Mouse (Mus musculus) forebrain, postnatal 0 days (tissue): Measurements from ENCODE around the gene Nccrp1. TPM values are rescaled to one million over a fixed set of nuclear protein-coding genes. Genes with fewer than 3 reads are reported as not detected.

Source experiments
- ATAC-seq: fragments of 200-750 bp; cut with Nextera tagmentation; 2 replicates; pipeline ENCODE4 v1.8.0; 2017; ENCODE audit warnings: mild to moderate bottlenecking, moderate library complexity
- DNase-seq: peaks from one replicate; pipeline ENCODE4 v3.0.0-alpha.2; 2015
- H3K27ac ChIP-seq: fragments of 300-500 bp; sonication (generic); 2 replicates; pipeline ENCODE4 v1.5.1; 2014; ENCODE audit warnings: low read depth, mild to moderate bottlenecking, antibody characterized with exemption, low read length, moderate library complexity, mixed read lengths
- H3K27me3 ChIP-seq: fragments of 300-500 bp; sonication (generic); 2 replicates; pipeline ENCODE4 v1.6.1; 2014; ENCODE audit warnings: mild to moderate bottlenecking, low read length, mixed read lengths; ENCODE audit not compliant: insufficient read depth
- H3K36me3 ChIP-seq: fragments of 300-500 bp; sonication (generic); 2 replicates; pipeline ENCODE4 v1.6.1; 2014; ENCODE audit warnings: mild to moderate bottlenecking, moderate library complexity; ENCODE audit not compliant: insufficient read depth
- H3K4me1 ChIP-seq: fragments of 300-500 bp; sonication (generic); 2 replicates; pipeline ENCODE4 v1.6.1; 2014; ENCODE audit warnings: antibody characterized with exemption; ENCODE audit not compliant: insufficient read depth
- H3K4me2 ChIP-seq: fragments of 300-500 bp; sonication (generic); 2 replicates; pipeline ENCODE4 v1.6.1; 2014; ENCODE audit warnings: low read depth, mild to moderate bottlenecking, moderate library complexity
- H3K4me3 ChIP-seq: fragments of 300-500 bp; sonication (generic); 2 replicates; pipeline ENCODE4 v1.5.1; 2014; ENCODE audit warnings: low read depth, low read length, mixed read lengths
- H3K9ac ChIP-seq: fragments of 300-500 bp; sonication (generic); 2 replicates; pipeline ENCODE4 v1.6.1; 2014; ENCODE audit warnings: mild to moderate bottlenecking
- H3K9me3 ChIP-seq: fragments of 300-500 bp; sonication (generic); 2 replicates; pipeline ENCODE4 v1.6.1; 2016; ENCODE audit warnings: low read length
- CTCF ChIP-seq: sonication (generic); IDR thresholded peaks from 2 replicates; pipeline ENCODE4 v1.5.1; 2016; ENCODE audit warnings: antibody characterized with exemption, control low read depth, low read depth
- WGBS: fragments of 180-500 bp; shearing (Covaris S2); extraction: QIAGEN DNeasy Blood & Tissue Kit; methylation state at CpG from one replicate; pipeline ENCODE4 v1.1.7; 2014; 5-methylcytosine and 5-hydroxymethylcytosine counted together
- polyA plus RNA-seq: library from polyadenylated mRNA; unstranded; fragments of >200 nt; fragmentation: Nextera tagmentation; extraction: Ambion mirVana; gene quantifications from 2 replicates; pipeline ENCODE4 v1.2.1, GENCODE M21; 2015
- total RNA-seq: library from RNA; depleted of rRNA; stranded (reverse); fragments of >200 nt; gene quantifications from 2 replicates; pipeline ENCODE4 v1.2.3, GENCODE M21; 2014

Gene Nccrp1
- total and polyA plus RNA-seq, 2 experiments from 2014 or later, result 0.10 TPM; not detected in 1

GRCm38 (mm10) chr7:28570291-28570981 lies 23.4 kb upstream of the Nccrp1 start:
- peaks cover 24% of the 10 kb centered on the region for H3K36me3 ChIP-seq
- TF ChIP-seq CTCF, result no peak
- H3K9ac ChIP-seq, result no peak overlapping the region
- 61% methylated on average over 12 of the region's 12 CpGs for WGBS
- no peaks in the 10 kb centered on the region for H3K9me3 ChIP-seq
- no peaks in the 10 kb centered on the region for H3K4me1 ChIP-seq
- H3K4me3 ChIP-seq, result no peak overlapping the region
- H3K27me3 ChIP-seq, result no peaks in the 10 kb centered on the region
- no peak overlapping the region for H3K4me2 ChIP-seq
- H3K27ac ChIP-seq, result no peak overlapping the region
- DNase-seq (no peak), ATAC-seq (no peak)

GRCm38 (mm10) chr7:28568253-28568652 lies 21.2 kb upstream of the Nccrp1 start:
- H3K4me2 ChIP-seq, result no peak overlapping the region
- no peak overlapping the region for H3K27ac ChIP-seq
- ATAC-seq (no peak; the same call in 1 of the 2 replicates), DNase-seq (peak; percentile 59)
- no peak overlapping the region for H3K4me3 ChIP-seq
- H3K27me3 ChIP-seq, result no peaks in the 10 kb centered on the region
- H3K4me1 ChIP-seq, result no peaks in the 10 kb centered on the region
- H3K9ac ChIP-seq, result no peak overlapping the region
- H3K9me3 ChIP-seq, result no peaks in the 10 kb centered on the region
- peaks cover 40% of the 10 kb centered on the region for H3K36me3 ChIP-seq
- TF ChIP-seq CTCF, result peak; percentile 81

- no peak for TF ChIP-seq CTCF
- H3K4me2 ChIP-seq, result no peak overlapping the region
- ATAC-seq (no peak), DNase-seq (no peak)
- 90% methylated on average over 4 of the region's 4 CpGs for WGBS
- no peaks in the 10 kb centered on the region for H3K27me3 ChIP-seq
- no peak overlapping the region for H3K9ac ChIP-seq
- no peak overlapping the region for H3K4me3 ChIP-seq
- no peaks in the 10 kb centered on the region for H3K4me1 ChIP-seq
- H3K36me3 ChIP-seq, result peaks cover 48% of the 10 kb centered on the region
- no peaks in the 10 kb centered on the region for H3K9me3 ChIP-seq
- H3K27ac ChIP-seq, result no peak overlapping the region
Measured at GRCm38 (mm10) chr7:28567539-28567938, 20.5 kb upstream of the Nccrp1 start.

- Histone ChIP-seq H3K4me1 (no peaks in the 10 kb centered on the region), H3K27ac (no peak overlapping the region), H3K4me2 (no peak overlapping the region), H3K9ac (no peak overlapping the region), H3K4me3 (no peak overlapping the region), H3K9me3 (no peaks in the 10 kb centered on the region), H3K27me3 (no peaks in the 10 kb centered on the region), H3K36me3 (peaks cover 62% of the 10 kb centered on the region)
- DNase-seq, result no peak
- no peak for TF ChIP-seq CTCF
- 69% methylated on average over 5 of the region's 5 CpGs for WGBS
- peak; percentile 34; the same call in 1 of the 2 replicates for ATAC-seq
Measured at GRCm38 (mm10) chr7:28565407-28565806, 18.4 kb upstream of the Nccrp1 start.

- no peaks in the 10 kb centered on the region for H3K4me1 ChIP-seq
- no peaks in the 10 kb centered on the region for H3K9me3 ChIP-seq
- no peaks in the 10 kb centered on the region for H3K27me3 ChIP-seq
- no peak overlapping the region for H3K9ac ChIP-seq
- 91% methylated on average over 13 of the region's 13 CpGs for WGBS
- ATAC-seq, result no peak
- TF ChIP-seq CTCF, result no peak
- peaks cover 76% of the 10 kb centered on the region for H3K36me3 ChIP-seq
- no peak overlapping the region for H3K27ac ChIP-seq
- H3K4me2 ChIP-seq, result no peak overlapping the region
- DNase-seq, result no peak
- no peak overlapping the region for H3K4me3 ChIP-seq
Measured at GRCm38 (mm10) chr7:28562951-28563350, 15.9 kb upstream of the Nccrp1 start.

GRCm38 (mm10) chr7:28562371-28562770 lies 15.3 kb upstream of the Nccrp1 start:
- Histone ChIP-seq H3K9ac (no peak overlapping the region), H3K36me3 (peaks cover 72% of the 10 kb centered on the region), H3K27me3 (no peaks in the 10 kb centered on the region), H3K4me1 (no peaks in the 10 kb centered on the region), H3K4me3 (no peak overlapping the region), H3K4me2 (no peak overlapping the region), H3K27ac (no peak overlapping the region), H3K9me3 (no peaks in the 10 kb centered on the region)
- DNase-seq (no peak), ATAC-seq (no peak)
- WGBS, result 92% methylated on average over 13 of the region's 13 CpGs
- no peak for TF ChIP-seq CTCF

- ATAC-seq (no peak), DNase-seq (no peak)
- H3K27me3 ChIP-seq, result no peaks in the 10 kb centered on the region
- peaks cover 68% of the 10 kb centered on the region for H3K36me3 ChIP-seq
- WGBS, result 90% methylated on average over 11 of the region's 11 CpGs
- H3K4me2 ChIP-seq, result no peak overlapping the region
- no peak for TF ChIP-seq CTCF
- H3K4me1 ChIP-seq, result no peaks in the 10 kb centered on the region
- H3K9ac ChIP-seq, result no peak overlapping the region
- no peak overlapping the region for H3K27ac ChIP-seq
- H3K4me3 ChIP-seq, result no peak overlapping the region
- H3K9me3 ChIP-seq, result no peaks in the 10 kb centered on the region
Measured at GRCm38 (mm10) chr7:28561967-28562366, 14.9 kb upstream of the Nccrp1 start.
